Mouse (Mus musculus) inflammation-experienced regulatory T-cells, adult 6 months (primary cell): ENCODE results near the gene Aox2. TPM values are rescaled to one million over a fixed set of nuclear protein-coding genes. Genes with fewer than 3 reads are reported as not detected.
A peak's percentile ranks its signal among the peaks of the same experiment; 100 is the strongest.

Experiments
- ATAC-seq: one replicate; pipeline ENCODE4 v1.8.0; 2017
- polyA plus RNA-seq, 3 experiments: library from polyadenylated mRNA; unstranded; fragments of 100-300 nt; shearing (Covaris generic); gene quantifications; one replicate each; pipeline ENCODE4 v1.2.1; 2017

Gene Aox2
- polyA plus RNA-seq, 3 experiments from 2014 or later = not detected

GRCm38 (mm10) chr1:58408141-58408540 is 130.0 kb downstream of the Aox2 start:
- no peak for ATAC-seq

GRCm38 (mm10) chr1:58409553-58410197 is 131.5 kb downstream of the Aox2 start:
- ATAC-seq = no peak

GRCm38 (mm10) chr1:58410198-58410588 is 132.1 kb downstream of the Aox2 start:
- no peak for ATAC-seq

GRCm38 (mm10) chr1:58410776-58411175 is 132.7 kb downstream of the Aox2 start:
- no peak for ATAC-seq

GRCm38 (mm10) chr1:58415442-58415841 is 137.3 kb downstream of the Aox2 start:
- peak; percentile 49 for ATAC-seq

GRCm38 (mm10) chr1:58416048-58416447 is 137.9 kb downstream of the Aox2 start:
- no peak for ATAC-seq

GRCm38 (mm10) chr1:58420032-58420431 is 141.9 kb downstream of the Aox2 start:
- no peak for ATAC-seq

- ATAC-seq = no peak
Measured at GRCm38 (mm10) chr1:58420961-58421360, 142.8 kb downstream of the Aox2 start.

GRCm38 (mm10) chr1:58422879-58423278 is 144.8 kb downstream of the Aox2 start:
- peak; percentile 85 for ATAC-seq

GRCm38 (mm10) chr1:58423371-58424248 is 145.5 kb downstream of the Aox2 start, which contains the start of gene Clk1:
Gene Clk1, minus strand, starts transcription at chr1:58424066.
- peak; percentile 59 for ATAC-seq

GRCm38 (mm10) chr1:58424551-58424950 is 146.4 kb downstream of the Aox2 start:
- ATAC-seq = no peak

Other genes starting within 250 kb of the Aox2 start
- gene Aox1, start 248.4 kb upstream of the Aox2 start, polyA plus RNA-seq = not detected
- gene Aox3, start 165.2 kb upstream of the Aox2 start, polyA plus RNA-seq = not detected
- not detected for gene Aox4, start 67.9 kb upstream of the Aox2 start, polyA plus RNA-seq
- gene Bzw1, start 114.6 kb downstream of the Aox2 start, polyA plus RNA-seq = 100 to 1,000 TPM; 360 to 576 (median 385) TPM
- gene Clk1, start 145.7 kb downstream of the Aox2 start, polyA plus RNA-seq = 100 to 1,000 TPM; 382 to 646 (median 498) TPM
- gene Nif3l1, start 166.8 kb downstream of the Aox2 start, polyA plus RNA-seq = 10 to 100 TPM; 39.2 to 58.9 (median 57.3) TPM
- gene Ppil3, start 167.2 kb downstream of the Aox2 start, polyA plus RNA-seq = 10 to 100 TPM; 70.0 to 79.5 (median 70.1) TPM
- 10 to 100 TPM; 13.7 to 30.8 (median 27.1) TPM for gene Orc2, start 226.8 kb downstream of the Aox2 start, polyA plus RNA-seq